Mouse (Mus musculus) heart, adult 2 months (tissue): ENCODE data around the gene Bcl2l2. TPM values are rescaled to one million over a fixed set of nuclear protein-coding genes. Genes with fewer than 3 reads are reported as not detected.

Source experiments
- DNase-seq, 2 experiments: peaks; one replicate each; pipeline ENCODE4 v3.0.0; 2021
- H3K27ac ChIP-seq: fragments of 200-600 bp; 2 replicates; pipeline ENCODE4 v1.8.1; 2022
- H3K27me3 ChIP-seq: fragments of 200-500 bp; 2 replicates; pipeline ENCODE4 v1.6.1; 2012; ENCODE audit warnings: mild to moderate bottlenecking, low read length, inconsistent platforms, mixed read lengths; ENCODE audit not compliant: control insufficient read depth, insufficient read depth
- H3K36me3 ChIP-seq: fragments of 200-500 bp; 2 replicates; pipeline ENCODE4 v1.6.1; 2012; ENCODE audit warnings: low read length, inconsistent platforms; ENCODE audit not compliant: control insufficient read depth, insufficient read depth
- H3K4me1 ChIP-seq: fragments of 200-500 bp; 2 replicates; pipeline ENCODE4 v1.6.1; 2011; ENCODE audit warnings: low read length; ENCODE audit not compliant: control insufficient read depth, insufficient read depth
- H3K4me3 ChIP-seq: fragments of 200-600 bp; 2 replicates; pipeline ENCODE4 v1.8.1; 2022
- H3K79me2 ChIP-seq: fragments of 200-500 bp; replicated peaks from 2 replicates; pipeline ENCODE4 v1.6.1; 2012; ENCODE audit warnings: mild to moderate bottlenecking, inconsistent platforms, low read length, moderate library complexity, mixed read lengths; ENCODE audit not compliant: control insufficient read depth, insufficient read depth
- H3K9ac ChIP-seq: fragments of 200-500 bp; 2 replicates; pipeline ENCODE4 v1.6.1; 2012; ENCODE audit warnings: low read depth, mild to moderate bottlenecking, control low read depth, inconsistent platforms, low read length, mixed read lengths
- CTCF ChIP-seq: fragments of 200-600 bp; IDR thresholded peaks from 2 replicates; pipeline ENCODE4 v1.8.1; 2022; ENCODE audit warnings: antibody characterized with exemption, mild to moderate bottlenecking, moderate library complexity
- EP300 ChIP-seq: fragments of 200-500 bp; IDR thresholded peaks from 2 replicates; pipeline ENCODE4 v1.6.1; 2011; ENCODE audit warnings: low read depth, low read length, control low read depth; ENCODE audit not compliant: insufficient read depth
- POLR2A ChIP-seq: fragments of 200-500 bp; IDR thresholded peaks from 2 replicates; pipeline ENCODE4 v1.6.1; 2011; ENCODE audit warnings: mild to moderate bottlenecking, low read depth, low read length, control low read depth; ENCODE audit not compliant: insufficient read depth
- WGBS: fragments of 180-500 bp; shearing (Covaris S2); methylation state at CpG from one replicate; pipeline ENCODE4 v1.1.7; 2018; 5-methylcytosine and 5-hydroxymethylcytosine counted together
- intact Hi-C: fragments of 180-260 bp; cut with DNase I; formaldehyde crosslinking; loops from one replicate; pipeline ENCODE4 v1.15.1; 2025
- long read RNA-seq: library from polyadenylated mRNA; stranded (forward); transcript quantifications from one replicate; pipeline ENCODE4 v2.0.0, GENCODE M21; 2021
- polyA plus RNA-seq: library from polyadenylated mRNA; depleted of rRNA; stranded (reverse); fragments of >200 nt; gene quantifications from 2 replicates; pipeline ENCODE4 v1.2.3, GENCODE M21; 2012; rRNA removed
- total RNA-seq, 2 experiments: library from RNA; stranded (reverse); gene quantifications; 2 replicates each; pipeline ENCODE4 v1.2.3; 2021

Gene Bcl2l2
- total RNA-seq (10 to 100 TPM; 42.4 to 45.0 TPM), polyA plus RNA-seq (29.2 and 44.4 TPM in 2 replicates)
- long read RNA-seq, partial matches to known transcripts: 0 of 1 reads
- long read RNA-seq, other reads (novel, unspliced or antisense): 1 of 1 reads

DNA sequence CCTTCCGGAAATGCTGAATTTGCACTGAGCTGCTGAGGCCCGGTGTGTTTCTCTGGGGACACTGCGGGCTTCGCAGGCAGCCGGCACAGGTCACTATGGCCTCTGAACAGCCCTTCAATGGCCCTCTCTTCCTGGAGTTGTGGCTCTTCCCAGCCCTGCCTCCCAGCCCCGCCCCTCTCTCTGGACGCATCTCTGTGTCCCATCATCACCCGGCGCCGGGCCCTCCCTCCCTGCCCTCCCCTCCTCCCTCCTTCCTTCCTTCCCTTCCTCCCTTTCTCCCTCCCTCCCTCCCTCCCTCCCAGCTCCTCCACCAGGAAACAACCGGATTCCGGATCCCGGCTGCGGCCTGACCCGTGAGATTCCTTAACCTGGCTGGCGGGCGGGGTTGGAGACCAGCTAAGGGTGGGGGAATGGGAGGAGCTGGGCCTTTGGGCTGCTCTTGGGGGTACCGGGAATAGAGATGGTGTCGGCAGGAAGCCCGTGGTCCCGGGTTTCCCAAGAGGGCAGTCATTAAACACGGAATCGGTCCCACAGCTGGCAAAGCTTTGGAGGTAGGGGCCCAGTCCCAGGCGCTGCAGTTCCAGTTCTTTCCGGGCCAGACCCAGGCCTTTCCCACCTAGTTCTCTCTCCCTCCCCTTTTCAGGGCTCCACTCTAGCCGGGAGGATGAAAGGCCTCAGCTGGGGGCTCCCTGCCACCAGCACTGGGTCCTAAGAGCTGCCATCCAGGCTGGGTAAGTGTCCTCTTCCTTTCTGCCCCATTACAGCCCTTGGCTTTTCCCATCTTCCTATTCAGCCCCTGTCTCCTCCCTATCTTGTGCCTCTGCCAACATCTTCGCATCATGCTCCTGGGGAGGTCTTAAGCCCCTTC is at the start of gene Bcl2l2, which contains the start of gene Gm20521:
Gene Bcl2l2, plus strand, starts transcription at position 224 of the 868 bp plus-strand sequence.
Gene Gm20521, plus strand, starts transcription at position 288 of the 868 bp plus-strand sequence.
- WGBS: 1% methylated on average over 24 of the region's 27 CpGs
- H3K27ac ChIP-seq: peak within 1 kb of the TSS; percentile 91
- no peaks in the 10 kb centered on the region for H3K27me3 ChIP-seq
- H3K36me3 ChIP-seq: no peaks in the 10 kb centered on the region
- H3K4me3 ChIP-seq: peak within 1 kb of the TSS; percentile 48
- DNase-seq: peak; percentile 85 to 86
- intact Hi-C loops: no loop called here
- TF ChIP-seq CTCF: no peak
- TF ChIP-seq POLR2A: peak; percentile 95
- peak; percentile 65; the same call in 1 of the 2 replicates for TF ChIP-seq EP300
- H3K9ac ChIP-seq: peak within 1 kb of the TSS; percentile 68
- no peaks in the 10 kb centered on the region for H3K79me2 ChIP-seq
- H3K4me1 ChIP-seq: peaks cover 2% of the 10 kb centered on the region

DNA sequence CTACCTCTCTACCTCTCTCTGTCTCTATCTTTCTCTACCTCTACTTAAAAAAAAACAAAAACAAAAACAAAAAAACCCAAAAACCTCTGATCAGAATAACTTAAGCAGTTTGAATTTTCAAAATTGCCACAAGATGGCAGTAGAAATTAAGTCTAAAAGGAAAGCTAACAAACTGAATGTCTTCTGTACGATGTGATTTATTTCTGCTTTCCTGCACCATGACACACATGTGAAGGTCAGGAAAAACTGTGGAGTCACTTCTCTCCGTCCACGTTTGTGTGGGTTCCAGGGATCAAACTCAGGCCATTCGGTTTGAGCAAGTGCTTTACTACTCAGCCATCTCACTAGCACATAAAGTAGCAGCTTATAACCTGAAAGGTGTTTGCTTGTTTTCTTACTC is 39.7 kb upstream of the Bcl2l2 start:
- WGBS: 1% methylated on average over 4 of the region's 4 CpGs
- intact Hi-C loops: loop anchor here (2.0 to 10.0 kb wide), 3 partner anchors 95 to 231 kb away; partner anchors contain the start of gene Ngdn
- peaks cover 2% of the 10 kb centered on the region; the same call in 1 of the 2 replicates for H3K4me1 ChIP-seq
- H3K27me3 ChIP-seq: no peaks in the 10 kb centered on the region
- no peak overlapping the region for H3K9ac ChIP-seq
- no peak overlapping the region for H3K4me3 ChIP-seq
- TF ChIP-seq CTCF (peak; percentile 69), POLR2A (no peak), EP300 (0 out of 2 replicates have a peak, but pooled peaks have one; percentile 7)
- no peaks in the 10 kb centered on the region for H3K79me2 ChIP-seq
- H3K27ac ChIP-seq: no peak overlapping the region
- DNase-seq: no peak
- H3K36me3 ChIP-seq: no peaks in the 10 kb centered on the region

DNA sequence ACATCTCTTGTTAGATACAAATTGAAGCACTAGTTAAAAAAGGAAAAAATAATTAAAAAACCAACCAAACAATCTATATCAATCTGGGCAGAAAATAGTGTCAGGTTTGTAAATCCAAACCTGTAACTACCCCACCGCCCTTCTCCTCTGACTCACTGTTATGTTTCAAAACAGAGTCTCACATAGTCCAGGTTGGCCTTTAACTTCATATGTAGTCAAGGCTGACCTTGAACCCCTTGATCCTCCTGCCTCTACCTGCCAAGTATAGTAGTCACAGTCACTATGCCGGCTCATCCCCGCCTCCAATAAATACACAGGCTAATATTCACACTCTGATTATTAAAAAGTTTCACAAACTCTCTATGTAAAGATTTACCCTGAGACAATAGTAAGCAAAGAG is 27.5 kb upstream of the Bcl2l2 start:
- no peaks in the 10 kb centered on the region for H3K79me2 ChIP-seq
- no peak overlapping the region for H3K9ac ChIP-seq
- H3K27ac ChIP-seq: no peak overlapping the region
- DNase-seq: no peak
- H3K4me1 ChIP-seq: no peaks in the 10 kb centered on the region
- no peaks in the 10 kb centered on the region for H3K36me3 ChIP-seq
- TF ChIP-seq POLR2A (no peak), EP300 (no peak), CTCF (no peak)
- intact Hi-C loops: no loop called here
- no peaks in the 10 kb centered on the region for H3K27me3 ChIP-seq
- H3K4me3 ChIP-seq: no peak overlapping the region
- 94% methylated on average over 3 of the region's 3 CpGs for WGBS

DNA sequence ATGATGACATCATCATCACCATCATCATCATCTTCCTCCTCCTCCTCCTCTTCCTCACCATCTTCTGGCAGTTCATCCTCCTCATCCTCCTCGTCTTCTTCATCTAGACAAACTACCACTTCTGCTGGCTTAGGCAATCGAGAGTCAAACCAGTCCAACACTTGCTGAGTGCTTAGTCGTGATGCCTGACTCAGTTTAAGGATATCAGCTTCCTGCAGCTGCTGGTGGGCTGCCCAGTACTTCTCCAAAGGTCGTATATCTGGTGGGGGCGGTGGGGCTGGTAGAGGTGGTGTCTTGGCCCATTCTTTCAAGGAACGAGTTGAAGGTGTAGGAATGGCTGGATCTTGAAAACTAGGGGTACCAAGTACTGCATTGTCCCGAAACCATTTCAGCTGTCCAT is 26.5 kb upstream of the Bcl2l2 start:
- no peak overlapping the region for H3K27ac ChIP-seq
- no peaks in the 10 kb centered on the region for H3K79me2 ChIP-seq
- H3K4me1 ChIP-seq: no peaks in the 10 kb centered on the region
- no peak for DNase-seq
- H3K27me3 ChIP-seq: no peaks in the 10 kb centered on the region
- intact Hi-C loops: no loop called here
- no peaks in the 10 kb centered on the region for H3K36me3 ChIP-seq
- TF ChIP-seq EP300 (no peak), CTCF (no peak), POLR2A (no peak)
- 70% methylated on average over 7 of the region's 7 CpGs for WGBS
- no peak overlapping the region for H3K4me3 ChIP-seq
- H3K9ac ChIP-seq: no peak overlapping the region

DNA sequence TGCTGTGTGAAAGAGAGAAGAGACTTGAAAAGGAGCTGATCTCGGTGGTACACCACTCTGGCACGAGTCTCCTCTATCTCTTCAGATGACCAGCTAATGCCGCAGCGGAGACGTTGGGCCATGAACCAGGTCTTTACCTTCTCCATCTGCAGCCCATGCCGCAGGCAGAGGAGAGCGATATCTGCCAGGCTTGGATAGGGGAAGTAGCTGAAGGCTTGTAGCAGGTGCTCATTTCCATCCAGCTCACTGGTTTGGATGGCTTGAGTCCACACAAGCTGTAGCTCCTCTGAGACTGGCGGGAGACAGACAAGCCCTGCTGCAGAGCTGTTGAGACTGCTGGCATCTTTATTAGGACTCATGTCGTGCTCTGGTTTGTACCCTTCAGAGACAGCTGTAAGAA is 25.3 kb upstream of the Bcl2l2 start:
- Histone ChIP-seq H3K4me3 (no peak overlapping the region), H3K4me1 (no peaks in the 10 kb centered on the region), H3K9ac (no peak overlapping the region), H3K36me3 (no peaks in the 10 kb centered on the region), H3K27me3 (no peaks in the 10 kb centered on the region), H3K79me2 (no peaks in the 10 kb centered on the region), H3K27ac (no peak overlapping the region)
- no peak for DNase-seq
- TF ChIP-seq EP300 (no peak), POLR2A (no peak), CTCF (no peak)
- 92% methylated on average over 9 of the region's 9 CpGs for whole genome bisulfite sequencing
- intact Hi-C loops: no loop called here

DNA sequence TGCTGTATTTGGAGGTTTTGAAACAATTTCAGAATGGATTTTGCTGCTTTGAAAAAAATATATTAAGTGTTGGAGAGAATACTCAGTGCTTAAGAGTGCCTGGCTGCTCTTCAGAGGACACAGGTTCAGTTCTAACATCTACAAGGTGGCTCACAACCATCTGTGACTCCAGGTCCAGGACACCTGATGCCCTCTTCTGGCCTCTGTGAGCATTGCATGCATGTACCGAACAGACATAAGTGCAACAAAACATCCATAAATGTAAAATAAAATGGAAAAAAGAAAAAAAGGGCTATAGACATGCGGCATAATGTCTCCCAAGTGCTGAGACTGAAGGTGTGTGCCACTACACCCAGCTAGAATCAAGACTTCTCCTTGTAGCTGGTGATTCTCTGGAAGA is 22.7 kb upstream of the Bcl2l2 start:
- peak; percentile 91 for TF ChIP-seq CTCF
- TF ChIP-seq EP300: no peak
- no peak for TF ChIP-seq POLR2A
- H3K27me3 ChIP-seq: no peaks in the 10 kb centered on the region
- H3K79me2 ChIP-seq: no peaks in the 10 kb centered on the region
- no peaks in the 10 kb centered on the region for H3K4me1 ChIP-seq
- intact Hi-C loops: loop anchor here (5.0 kb wide), 2 partner anchors 148 to 157 kb away; partner anchors contain the start of genes Cebpe and Ngdn
- no peak overlapping the region for H3K9ac ChIP-seq
- 45% methylated on average over 2 of the region's 2 CpGs for WGBS
- no peak overlapping the region for H3K27ac ChIP-seq
- peak; percentile 44 to 64 for DNase-seq
- H3K36me3 ChIP-seq: no peaks in the 10 kb centered on the region
- H3K4me3 ChIP-seq: no peak overlapping the region
